Mouse (Mus musculus) WW6 (cell line): ENCODE data around the gene Mybl2.

Experiments used
- DNase-seq: peaks from one replicate; pipeline ENCODE4 v3.0.0-alpha.2; 2013; ENCODE audit warnings: low read depth, low spot score

Gene Mybl2

DNA sequence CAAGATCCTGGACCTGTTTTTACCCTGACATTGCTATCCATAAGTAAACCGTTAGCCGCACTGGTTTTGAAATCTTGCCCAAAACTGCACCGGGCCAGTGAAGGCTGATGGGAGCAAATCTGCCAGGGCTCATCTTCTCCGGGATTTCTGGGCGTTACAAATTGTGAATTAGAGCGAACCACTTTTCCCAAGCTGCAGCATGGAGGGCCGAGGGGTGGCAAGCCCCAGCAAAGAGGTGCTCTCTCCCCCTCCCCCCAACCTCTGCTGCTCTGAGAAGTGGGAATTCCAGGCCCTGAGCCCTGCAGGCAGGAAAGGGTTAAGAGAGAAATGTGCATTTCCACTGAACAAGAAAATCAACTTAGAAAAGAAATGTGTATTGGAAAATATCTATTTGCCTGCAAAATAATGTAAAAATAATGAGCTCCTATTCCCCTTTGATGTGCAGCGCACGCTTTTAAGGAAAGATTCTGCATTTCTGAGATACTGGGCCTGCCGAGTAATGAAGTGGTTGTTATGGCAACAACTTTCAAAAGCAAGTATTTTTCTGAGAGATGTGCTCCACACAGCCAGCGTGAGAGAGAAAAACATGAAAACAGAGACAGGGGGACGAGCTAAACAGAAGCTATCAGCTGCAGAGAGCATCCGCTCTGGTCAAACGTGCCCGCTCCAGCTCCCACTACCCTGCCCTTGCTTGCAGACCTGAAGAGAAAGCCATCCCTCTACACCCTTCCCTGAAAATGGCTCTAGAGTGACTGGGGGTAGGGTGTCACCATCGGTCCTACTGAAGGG, 57.1 kb downstream of the Mybl2 start:
- DNase-seq: no peak

DNA sequence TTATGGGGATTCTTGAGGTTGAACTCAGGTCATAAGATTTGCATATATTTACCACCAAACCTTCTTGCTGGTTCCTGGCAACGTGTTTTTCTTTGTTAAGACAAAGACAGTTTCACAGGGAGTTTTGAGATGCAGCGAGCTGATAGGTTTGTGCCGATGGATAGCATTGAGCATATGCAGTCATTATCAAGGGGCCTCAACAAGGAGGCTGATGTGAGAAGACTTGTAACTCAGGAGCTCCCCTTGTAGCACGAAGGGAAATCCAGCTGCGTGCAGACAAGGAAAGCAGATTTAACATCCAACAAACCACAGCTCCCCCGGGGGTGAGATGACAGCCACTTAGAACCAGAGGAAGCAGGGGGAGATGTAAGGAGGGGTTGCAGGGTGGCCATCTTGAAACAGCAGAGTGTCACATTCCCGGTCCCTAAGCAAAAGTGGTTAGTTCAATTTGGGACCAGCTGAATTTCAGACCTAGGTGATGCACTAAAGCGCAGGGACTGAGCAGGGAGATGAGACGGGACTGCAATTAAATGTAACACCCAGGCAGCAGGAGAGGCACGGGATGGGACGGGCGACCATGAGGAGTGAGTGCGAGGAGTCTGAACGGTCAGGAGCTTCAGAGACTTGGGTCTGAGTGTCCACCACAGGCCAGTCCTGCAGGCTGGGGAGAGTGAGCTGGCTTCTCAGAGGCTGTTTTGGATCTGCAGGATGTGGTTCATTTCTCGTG, 66.3 kb downstream of the Mybl2 start:
- no peak for DNase-seq

DNA sequence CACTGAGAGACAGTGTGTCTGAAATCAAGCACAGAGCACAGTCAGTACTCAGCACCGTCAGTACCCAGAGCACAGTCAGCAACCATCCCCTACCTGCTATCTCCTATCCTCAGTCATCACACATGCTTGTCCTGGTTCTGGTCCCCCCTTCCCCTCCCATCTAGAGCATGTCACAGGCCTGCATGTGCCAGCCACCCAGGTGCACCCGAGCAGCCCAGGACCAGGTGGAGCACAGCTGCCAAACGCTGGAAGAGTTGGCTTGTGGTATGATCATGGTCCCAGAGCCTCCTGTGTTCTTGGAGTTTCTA, 66.8 kb downstream of the Mybl2 start:
- no peak for DNase-seq

DNA sequence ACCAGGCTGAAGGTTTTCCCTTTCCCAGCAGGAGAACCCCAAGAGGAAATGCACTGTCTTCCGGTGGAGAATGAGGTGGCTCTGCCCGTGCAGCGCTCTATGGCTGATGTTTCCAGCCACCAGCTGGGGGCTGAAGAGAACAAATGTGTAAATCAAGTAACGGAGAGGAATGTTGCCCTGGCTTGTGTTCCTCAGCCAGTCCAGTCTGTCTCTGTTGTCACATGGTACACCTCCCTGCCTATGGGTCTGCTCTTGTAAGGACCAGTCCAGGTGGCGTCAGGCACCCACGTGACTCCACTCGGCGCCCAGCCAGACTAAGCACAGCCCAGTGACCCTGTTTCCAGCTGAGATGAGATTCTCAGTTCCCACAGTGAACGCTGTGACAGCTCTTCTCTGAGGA, 67.8 kb downstream of the Mybl2 start:
- peak; percentile 38 for DNase-seq

DNA sequence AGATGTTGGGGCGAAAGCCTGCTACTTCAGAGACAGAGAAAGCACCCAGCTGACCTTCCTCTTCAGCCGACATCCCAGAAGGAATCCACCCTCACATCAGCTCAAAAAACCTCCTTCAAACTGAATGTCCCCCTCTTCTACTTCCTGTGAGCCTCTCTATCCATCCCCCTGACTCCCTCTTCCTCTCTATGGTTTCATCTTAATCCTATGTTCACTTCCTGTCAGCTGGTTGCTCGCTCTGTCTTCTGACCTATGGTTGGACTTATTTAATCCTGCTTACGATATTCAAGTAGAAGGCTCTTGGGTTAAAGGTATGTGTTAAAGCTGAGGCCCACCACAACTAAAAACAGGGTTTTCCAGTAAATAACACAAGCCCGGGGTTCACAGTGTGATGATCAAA, 69.0 kb downstream of the Mybl2 start:
- no peak for DNase-seq

DNA sequence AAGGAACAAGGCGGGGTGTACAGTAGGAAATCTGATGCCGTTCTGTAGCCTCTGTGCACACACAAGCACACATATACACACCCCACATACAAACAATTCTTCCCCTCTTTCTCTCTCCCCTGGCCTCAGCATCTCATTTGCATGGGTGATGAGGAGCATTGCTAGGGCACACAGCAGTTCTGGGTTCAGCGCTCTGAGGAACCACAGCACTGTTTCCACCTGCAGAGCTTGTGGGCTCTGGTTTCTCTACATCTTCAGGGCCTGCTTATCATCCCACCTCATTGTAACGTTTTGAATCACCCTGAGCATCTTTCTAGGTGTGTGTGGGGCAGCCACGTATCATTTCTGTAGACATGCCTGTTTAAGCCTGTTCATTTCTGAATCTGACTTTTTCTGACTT, 76.3 kb downstream of the Mybl2 start:
- DNase-seq: no peak

DNA sequence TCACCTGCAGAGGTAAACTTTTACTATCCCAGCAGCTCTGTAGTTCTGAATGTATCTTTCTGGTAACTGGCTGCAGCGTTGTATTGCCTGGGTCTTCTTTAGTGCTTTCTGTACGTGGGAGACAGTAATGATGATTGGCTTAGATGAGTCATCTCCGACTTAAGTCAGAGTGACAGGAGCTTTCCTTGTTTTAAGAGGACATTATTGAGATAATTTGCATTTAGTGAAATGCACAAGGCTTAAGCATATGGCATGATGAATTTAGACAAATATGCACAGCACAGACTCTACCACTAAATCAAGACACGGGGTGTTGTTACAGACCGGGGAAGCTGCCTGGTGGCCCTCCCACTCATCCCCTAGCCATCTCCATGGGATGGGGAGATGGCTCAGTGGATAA, 77.8 kb downstream of the Mybl2 start:
- DNase-seq: no peak
